Mouse (Mus musculus) urinary bladder, postnatal 25 days (tissue): ENCODE measurements around the gene Vmn1r46.
"Not testable (repeated sequence)": the region's sequence is repeated elsewhere in the genome, so short reads cannot be mapped to it uniquely, and the experiment has no call there.

ENCODE experiments used
- DNase-seq: peaks from one replicate; pipeline ENCODE4 v3.0.0; 2022; ENCODE audit warnings: low spot score

Gene Vmn1r46

DNA sequence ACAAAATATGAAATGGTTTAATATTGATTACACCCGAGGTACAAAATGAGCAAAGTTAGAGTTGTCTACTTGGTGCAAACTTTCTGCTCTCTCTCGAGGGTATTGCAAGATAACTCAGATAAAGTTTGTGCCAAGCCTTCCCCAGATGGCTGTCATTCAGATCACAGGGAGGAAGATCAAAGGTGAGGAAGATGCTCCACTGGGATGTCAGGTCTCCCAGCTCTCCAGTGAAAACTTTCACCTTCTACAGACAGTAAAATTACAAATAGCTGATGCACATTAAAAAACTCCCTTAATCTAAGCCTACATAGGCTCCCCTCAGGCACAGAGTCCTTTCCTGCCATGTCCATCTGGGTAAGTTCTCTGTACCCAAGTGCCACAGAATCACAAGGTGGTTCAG, at the start of gene Vmn1r46:
Gene Vmn1r46, plus strand, starts transcription at position 301 of the 400 bp plus-strand sequence.
- DNase-seq: no peak

GRCm38 (mm10) chr6:89940498-89940897, 28.6 kb upstream of the Vmn1r46 start, which contains the start of gene Vmn1r45:
Gene Vmn1r45 (minus strand): TSS chr6:89940598.
- not testable (repeated sequence) for DNase-seq

DNA sequence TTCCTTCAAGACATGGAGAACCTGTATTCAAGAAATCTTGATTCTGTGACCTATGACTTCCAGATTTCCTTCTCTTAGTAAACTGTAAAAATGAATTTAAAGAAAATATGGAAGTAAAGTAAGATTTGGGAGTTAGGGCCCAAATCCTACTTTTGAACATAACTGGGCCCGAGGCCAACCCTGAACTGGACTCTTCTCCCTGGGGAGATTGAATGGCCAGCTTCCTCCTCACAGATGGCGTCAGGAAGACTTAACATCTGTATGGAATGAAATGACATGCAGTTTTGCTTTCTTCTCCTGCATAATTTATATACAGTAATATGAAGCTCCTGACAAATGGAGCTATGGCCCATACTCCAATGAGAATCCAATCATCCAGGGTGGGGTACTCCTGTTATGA, 28.2 kb upstream of the Vmn1r46 start:
- DNase-seq: no peak

GRCm38 (mm10) chr6:89953556-89953955, 15.6 kb upstream of the Vmn1r46 start:
- DNase-seq: no peak

GRCm38 (mm10) chr6:89966341-89966740, 2.8 kb upstream of the Vmn1r46 start:
- no peak for DNase-seq

DNA sequence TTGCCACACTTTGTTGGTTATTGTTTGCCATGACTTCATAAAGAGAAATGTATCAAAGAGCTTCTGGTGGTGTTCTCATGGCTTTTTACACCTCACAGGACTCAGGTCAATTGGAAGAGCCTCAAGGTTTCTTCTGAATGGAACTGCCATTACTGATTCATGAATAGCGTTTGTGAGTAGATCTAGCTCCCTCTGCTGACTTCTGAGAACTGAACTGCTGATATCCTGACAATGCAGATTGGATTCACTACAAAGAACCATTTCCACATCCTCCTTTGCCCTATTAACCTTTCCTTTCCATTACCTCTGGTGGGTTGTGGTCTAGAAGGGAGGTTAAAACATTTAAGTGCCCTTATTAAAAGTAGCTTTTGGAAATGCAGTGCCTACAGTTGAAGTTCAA, 16.9 kb downstream of the Vmn1r46 start:
- DNase-seq: no peak

DNA sequence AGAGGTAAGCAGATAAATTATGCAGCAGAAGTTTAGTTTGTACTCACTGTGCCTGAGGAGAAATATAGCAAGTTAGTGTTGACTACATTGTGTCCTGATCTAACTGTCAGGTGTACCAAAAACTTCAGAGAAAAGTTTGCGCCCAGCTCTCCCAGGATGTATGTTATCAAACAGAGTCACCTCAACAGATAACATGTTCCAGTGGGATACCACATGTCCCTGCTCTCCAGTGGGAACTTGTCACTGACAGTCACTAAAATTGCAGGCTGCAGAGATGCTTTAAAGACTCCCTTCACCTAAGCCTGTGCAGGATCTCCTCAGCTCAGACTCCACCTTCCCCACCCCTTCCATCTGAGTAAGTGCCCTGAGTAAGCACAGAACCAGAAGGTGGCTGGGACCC, 46.7 kb downstream of the Vmn1r46 start, which contains the start of gene Vmn1r47:
Gene Vmn1r47, plus strand, starts transcription at position 301 of the 400 bp plus-strand sequence.
- not testable (repeated sequence) for DNase-seq
